Mouse (Mus musculus) ES-Bruce4 (cell line): ENCODE data around the gene Anks1b. TPM values are rescaled to one million over a fixed set of nuclear protein-coding genes. Genes with fewer than 3 reads are reported as not detected.

Source experiments
- H3K27ac ChIP-seq: 2 replicates; pipeline ENCODE4 v1.5.1; 2012; ENCODE audit warnings: low read length, inconsistent platforms; ENCODE audit not compliant: insufficient read depth
- H3K27me3 ChIP-seq: 2 replicates; pipeline ENCODE4 v1.6.1; 2012; ENCODE audit warnings: mild to moderate bottlenecking, low read length, inconsistent platforms; ENCODE audit not compliant: control insufficient read depth, poor library complexity, insufficient read depth, severe bottlenecking
- H3K36me3 ChIP-seq: 2 replicates; pipeline ENCODE4 v1.6.1; 2012; ENCODE audit warnings: inconsistent platforms, mild to moderate bottlenecking, low read length, moderate library complexity; ENCODE audit not compliant: control insufficient read depth, poor library complexity, insufficient read depth, severe bottlenecking
- H3K4me1 ChIP-seq: one replicate; pipeline ENCODE4 v1.8.1; 2011; ENCODE audit warnings: low read length; ENCODE audit not compliant: control insufficient read depth, insufficient read depth
- H3K4me3 ChIP-seq: 2 replicates; pipeline ENCODE4 v1.5.1; 2011; ENCODE audit warnings: low read depth, mild to moderate bottlenecking, low read length
- H3K9ac ChIP-seq: 2 replicates; pipeline ENCODE4 v1.6.1; 2012; ENCODE audit warnings: low read depth, mild to moderate bottlenecking, inconsistent platforms; ENCODE audit not compliant: poor library complexity, severe bottlenecking
- H3K9me3 ChIP-seq: replicated peaks from 2 replicates; pipeline ENCODE4 v1.6.1; 2012; ENCODE audit warnings: mild to moderate bottlenecking, low read length, inconsistent platforms; ENCODE audit not compliant: control insufficient read depth, poor library complexity, insufficient read depth, severe bottlenecking
- CTCF ChIP-seq: IDR thresholded peaks from one replicate; pipeline ENCODE4 v1.8.1; 2011; ENCODE audit warnings: low read depth, low read length
- EP300 ChIP-seq: IDR thresholded peaks from 2 replicates; pipeline ENCODE4 v1.6.1; 2011; ENCODE audit warnings: low read depth, low read length; ENCODE audit not compliant: insufficient read depth
- POLR2A ChIP-seq: IDR thresholded peaks from one replicate; pipeline ENCODE4 v1.8.1; 2011; ENCODE audit warnings: low read length; ENCODE audit not compliant: insufficient read depth
- polyA plus RNA-seq: library from polyadenylated mRNA; stranded (reverse); fragments of >200 nt; gene quantifications from 2 replicates; pipeline ENCODE4 v1.2.4, GENCODE M21; 2011; ENCODE audit warnings: low read depth; ENCODE audit not compliant: missing spikeins, insufficient read depth, insufficient read length

Gene Anks1b
- polyA plus RNA-seq, 1 experiment: 2.3 TPM

- no peak overlapping the region for H3K27ac ChIP-seq
- peak overlapping the region; percentile 22 for H3K4me3 ChIP-seq
- TF ChIP-seq POLR2A (no peak), CTCF (no peak), EP300 (no peak)
- no peaks in the 10 kb centered on the region for H3K4me1 ChIP-seq
- no peaks in the 10 kb centered on the region for H3K36me3 ChIP-seq
- peak overlapping the region; percentile 93 for H3K9ac ChIP-seq
- peaks cover 16% of the 10 kb centered on the region for H3K27me3 ChIP-seq
- 0 out of 2 replicates have a peak, but pooled peaks cover 2% of the 10 kb centered on the region for H3K9me3 ChIP-seq
Observed at GRCm38 (mm10) chr10:90828581-90829393, 955.5 kb downstream of the Anks1b start.

GRCm38 (mm10) chr10:90829394-90830267, 956.3 kb downstream of the Anks1b start:
- TF ChIP-seq EP300 (no peak), POLR2A (no peak), CTCF (no peak)
- H3K27ac ChIP-seq: no peak overlapping the region
- H3K27me3 ChIP-seq: peaks cover 16% of the 10 kb centered on the region

DNA sequence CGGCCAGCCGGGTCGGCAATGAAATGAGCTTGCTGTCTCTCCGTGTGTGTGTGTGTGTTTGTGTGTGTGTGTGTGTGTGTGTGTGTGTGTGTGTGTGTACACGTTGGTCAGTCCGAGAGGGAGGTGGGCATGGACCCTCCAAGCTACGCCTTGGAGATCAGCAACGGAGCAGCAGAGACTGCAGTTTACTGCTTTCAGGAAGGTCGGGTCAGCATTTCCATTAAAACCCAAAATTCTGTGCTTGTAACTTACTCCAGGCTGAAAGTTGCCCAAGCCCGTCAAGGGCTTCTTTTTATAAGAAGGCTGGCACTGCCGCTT, 956.9 kb downstream of the Anks1b start:
- no peak overlapping the region for H3K27ac ChIP-seq
- no peaks in the 10 kb centered on the region for H3K4me1 ChIP-seq
- H3K36me3 ChIP-seq: no peaks in the 10 kb centered on the region
- TF ChIP-seq POLR2A (no peak), EP300 (no peak), CTCF (no peak)
- peaks cover 16% of the 10 kb centered on the region for H3K27me3 ChIP-seq
- no peak overlapping the region for H3K9ac ChIP-seq
- 0 out of 2 replicates have a peak, but pooled peaks cover 3% of the 10 kb centered on the region for H3K9me3 ChIP-seq
- no peak overlapping the region for H3K4me3 ChIP-seq

More at GRCm38 (mm10) chr10:90829394-90830267, 956.3 kb downstream of the Anks1b start:
- H3K9me3 ChIP-seq: 0 out of 2 replicates have a peak, but pooled peaks cover 3% of the 10 kb centered on the region
- H3K4me1 ChIP-seq: no peaks in the 10 kb centered on the region
- H3K36me3 ChIP-seq: no peaks in the 10 kb centered on the region
- H3K9ac ChIP-seq: peak overlapping the region; percentile 93
- H3K4me3 ChIP-seq: peak overlapping the region; percentile 91

GRCm38 (mm10) chr10:90830591-90831287, 957.4 kb downstream of the Anks1b start:
- Histone ChIP-seq H3K36me3 (no peaks in the 10 kb centered on the region), H3K4me3 (no peak overlapping the region), H3K9me3 (0 out of 2 replicates have a peak, but pooled peaks cover 3% of the 10 kb centered on the region), H3K9ac (no peak overlapping the region), H3K27ac (no peak overlapping the region), H3K4me1 (no peaks in the 10 kb centered on the region), H3K27me3 (peaks cover 16% of the 10 kb centered on the region)
- TF ChIP-seq CTCF (no peak), EP300 (no peak), POLR2A (no peak)

- Histone ChIP-seq H3K9ac (no peak overlapping the region), H3K4me1 (no peaks in the 10 kb centered on the region), H3K27ac (no peak overlapping the region), H3K36me3 (no peaks in the 10 kb centered on the region), H3K27me3 (peaks cover 16% of the 10 kb centered on the region), H3K9me3 (0 out of 2 replicates have a peak, but pooled peaks cover 3% of the 10 kb centered on the region), H3K4me3 (no peak overlapping the region)
- TF ChIP-seq POLR2A: no peak
- no peak for TF ChIP-seq CTCF
- TF ChIP-seq EP300: no peak
Observed at GRCm38 (mm10) chr10:90831288-90831626, 957.9 kb downstream of the Anks1b start.

DNA sequence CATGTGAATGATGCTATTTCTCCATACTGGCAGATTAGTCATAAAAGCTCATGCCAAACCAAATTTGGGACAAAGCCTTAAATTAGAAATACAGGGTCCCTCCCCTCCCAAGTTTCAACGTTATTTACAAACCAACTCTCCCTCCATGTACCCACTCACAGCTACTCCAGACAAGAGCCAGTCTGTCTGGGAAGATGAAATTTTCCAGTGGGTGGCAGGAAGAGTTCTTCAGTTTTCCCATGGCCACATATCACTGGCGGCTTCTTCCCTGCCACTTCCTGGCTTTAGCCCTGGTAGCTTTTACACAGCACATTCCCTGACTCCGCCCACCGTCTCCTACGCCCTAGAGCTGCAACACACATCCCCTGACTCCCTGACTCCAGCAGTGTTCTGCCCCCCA, 961.0 kb downstream of the Anks1b start:
- TF ChIP-seq EP300 (no peak), POLR2A (no peak), CTCF (no peak)
- Histone ChIP-seq H3K4me3 (no peak overlapping the region), H3K9me3 (0 out of 2 replicates have a peak, but pooled peaks cover 3% of the 10 kb centered on the region), H3K9ac (no peak overlapping the region), H3K27ac (no peak overlapping the region), H3K36me3 (no peaks in the 10 kb centered on the region), H3K4me1 (no peaks in the 10 kb centered on the region), H3K27me3 (peaks cover 8% of the 10 kb centered on the region)
